Mouse (Mus musculus): ENCODE data around the gene Adra1b.

DNA sequence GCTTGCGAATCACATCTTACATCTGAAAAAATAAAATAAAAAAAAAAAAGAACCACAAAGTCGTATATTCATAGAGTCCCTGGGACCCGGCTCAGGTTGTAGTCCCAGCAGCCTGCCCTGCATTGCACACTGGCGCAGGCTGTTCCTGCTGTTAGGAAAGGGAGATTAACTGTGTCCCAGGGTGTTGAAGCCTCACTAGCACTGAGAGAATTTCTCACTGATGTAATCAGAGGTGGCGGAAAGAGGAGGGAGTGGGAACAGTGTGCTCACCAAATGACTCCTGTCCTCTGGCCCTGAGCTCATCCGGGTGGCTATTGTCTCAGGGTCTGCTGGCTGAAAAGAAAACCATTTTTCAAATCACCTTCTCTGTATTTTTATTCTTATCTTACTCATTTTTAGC is 24.6 kb upstream of the Adra1b start:
- TF ChIP-seq CTCF (IDR thresholded peaks at IDR 0.05; ENCODE audit: insufficient read depth, low read depth, low read length), result no peak
- no peak for TF ChIP-seq POLR2A (IDR thresholded peaks at IDR 0.05; ENCODE audit: insufficient read depth, low read depth, low read length)

Measured in olfactory bulb, adult 2 months (tissue).